Mouse (Mus musculus): ENCODE measurements around the gene Serpinf2.
"Not testable (repeated sequence)": the region's sequence is repeated elsewhere in the genome, so short reads cannot be mapped to it uniquely, and the experiment has no call there.

Serpinf2 gene

GRCm38 (mm10) chr11:75460844-75461742 is 21.7 kb upstream of the Serpinf2 start, which contains the start of gene Tlcd2:
Gene Tlcd2, plus strand, starts transcription at chr11:75461715.
- in situ Hi-C loops (cut with MboI; ENCODE audit: low pct_unique_long_range_greater_than_20kb in 1 of 2, low sequenced_read_pairs in 2 of 2, unreplicated experiment in 1 of 2): no loop called here

GRCm38 (mm10) chr11:75460103-75460843 is 20.9 kb upstream of the Serpinf2 start:
- in situ Hi-C loops (cut with MboI; ENCODE audit: low pct_unique_long_range_greater_than_20kb in 1 of 2, low sequenced_read_pairs in 2 of 2, unreplicated experiment in 1 of 2): no loop called here

- in situ Hi-C loops (cut with MboI; ENCODE audit: low pct_unique_long_range_greater_than_20kb in 1 of 2, low sequenced_read_pairs in 2 of 2, unreplicated experiment in 1 of 2): no loop called here
Measured at GRCm38 (mm10) chr11:75459751-75460102, 20.3 kb upstream of the Serpinf2 start.

- in situ Hi-C loops (cut with MboI; ENCODE audit: low pct_unique_long_range_greater_than_20kb in 1 of 2, low sequenced_read_pairs in 2 of 2, unreplicated experiment in 1 of 2): no loop called here
Measured at GRCm38 (mm10) chr11:75459141-75459711, 19.8 kb upstream of the Serpinf2 start.

GRCm38 (mm10) chr11:75458628-75459041 is 19.2 kb upstream of the Serpinf2 start:
- in situ Hi-C loops (cut with MboI; ENCODE audit: low pct_unique_long_range_greater_than_20kb in 1 of 2, low sequenced_read_pairs in 2 of 2, unreplicated experiment in 1 of 2): no loop called here

- in situ Hi-C loops (cut with MboI; ENCODE audit: low pct_unique_long_range_greater_than_20kb in 1 of 2, low sequenced_read_pairs in 2 of 2, unreplicated experiment in 1 of 2): no loop called here
Measured at GRCm38 (mm10) chr11:75458169-75458568, 18.8 kb upstream of the Serpinf2 start.

- in situ Hi-C loops (cut with MboI; ENCODE audit: low pct_unique_long_range_greater_than_20kb in 1 of 2, low sequenced_read_pairs in 2 of 2, unreplicated experiment in 1 of 2): no loop called here
Measured at GRCm38 (mm10) chr11:75456440-75456871, 17.1 kb upstream of the Serpinf2 start.

GRCm38 (mm10) chr11:75455971-75456370 is 16.6 kb upstream of the Serpinf2 start:
- in situ Hi-C loops (cut with MboI; ENCODE audit: low pct_unique_long_range_greater_than_20kb in 1 of 2, low sequenced_read_pairs in 2 of 2, unreplicated experiment in 1 of 2): not testable (repeated sequence)

- in situ Hi-C loops (cut with MboI; ENCODE audit: low pct_unique_long_range_greater_than_20kb in 1 of 2, low sequenced_read_pairs in 2 of 2, unreplicated experiment in 1 of 2): no loop called here
Measured at GRCm38 (mm10) chr11:75455041-75455736, 15.8 kb upstream of the Serpinf2 start.

- in situ Hi-C loops (cut with MboI; ENCODE audit: low pct_unique_long_range_greater_than_20kb in 1 of 2, low sequenced_read_pairs in 2 of 2, unreplicated experiment in 1 of 2): no loop called here
Measured at GRCm38 (mm10) chr11:75453991-75454930, 14.9 kb upstream of the Serpinf2 start, which contains the start of gene Wdr81. Gene Wdr81, minus strand, starts transcription at chr11:75454717.

GRCm38 (mm10) chr11:75452812-75453557 is 13.6 kb upstream of the Serpinf2 start:
- in situ Hi-C loops (cut with MboI; ENCODE audit: low pct_unique_long_range_greater_than_20kb in 1 of 2, low sequenced_read_pairs in 2 of 2, unreplicated experiment in 1 of 2): no loop called here

- in situ Hi-C loops (cut with MboI; ENCODE audit: low pct_unique_long_range_greater_than_20kb in 1 of 2, low sequenced_read_pairs in 2 of 2, unreplicated experiment in 1 of 2): no loop called here
Measured at GRCm38 (mm10) chr11:75452081-75452480, 12.7 kb upstream of the Serpinf2 start.

GRCm38 (mm10) chr11:75450936-75451335 is 11.5 kb upstream of the Serpinf2 start:
- in situ Hi-C loops (cut with MboI; ENCODE audit: low pct_unique_long_range_greater_than_20kb in 1 of 2, low sequenced_read_pairs in 2 of 2, unreplicated experiment in 1 of 2): no loop called here

GRCm38 (mm10) chr11:75450304-75450908 is 11.0 kb upstream of the Serpinf2 start:
- in situ Hi-C loops (cut with MboI; ENCODE audit: low pct_unique_long_range_greater_than_20kb in 1 of 2, low sequenced_read_pairs in 2 of 2, unreplicated experiment in 1 of 2): no loop called here

- in situ Hi-C loops (cut with MboI; ENCODE audit: low pct_unique_long_range_greater_than_20kb in 1 of 2, low sequenced_read_pairs in 2 of 2, unreplicated experiment in 1 of 2): no loop called here
Measured at GRCm38 (mm10) chr11:75449695-75450094, 10.3 kb upstream of the Serpinf2 start.

- in situ Hi-C loops (cut with MboI; ENCODE audit: low pct_unique_long_range_greater_than_20kb in 1 of 2, low sequenced_read_pairs in 2 of 2, unreplicated experiment in 1 of 2): no loop called here
Measured at GRCm38 (mm10) chr11:75448575-75448974, 9.2 kb upstream of the Serpinf2 start.

GRCm38 (mm10) chr11:75443711-75444110 is 4.3 kb upstream of the Serpinf2 start:
- in situ Hi-C loops (cut with MboI; ENCODE audit: low pct_unique_long_range_greater_than_20kb in 1 of 2, low sequenced_read_pairs in 2 of 2, unreplicated experiment in 1 of 2): no loop called here

Data from mouse embryonic stem cell (cell line).